Mouse (Mus musculus): ENCODE results near the gene Ripply1. TPM values are rescaled to one million over a fixed set of nuclear protein-coding genes. Genes with fewer than 3 reads are reported as not detected.

Ripply1 gene
- total and polyA plus RNA-seq, 2 experiments = 1.6 to 2.5 TPM

DNA sequence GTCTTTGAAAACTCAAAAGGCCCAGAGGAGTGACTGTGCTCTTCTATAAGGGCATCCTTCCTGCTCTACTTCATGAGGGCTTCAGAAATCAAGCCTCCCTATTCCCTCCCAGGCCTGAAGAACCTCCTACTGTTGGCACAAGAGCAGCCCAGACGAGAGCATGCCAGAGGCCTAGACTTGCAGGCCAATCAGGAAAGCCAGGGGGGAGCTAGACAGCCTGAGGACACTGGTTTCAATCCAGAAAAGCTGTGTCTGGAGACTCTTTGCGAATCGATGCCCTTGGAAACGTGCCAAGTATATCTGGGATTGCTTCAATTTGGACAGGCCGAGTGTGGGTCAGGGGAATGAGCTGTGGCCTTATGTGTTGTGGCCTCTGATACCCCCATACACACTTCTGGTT lies 2.8 kb downstream of the Ripply1 start:
- H3K4me1 ChIP-seq (ENCODE audit: control insufficient read depth, insufficient read depth, low read length) = peaks cover 30% of the 10 kb centered on the region
- peak overlapping the region; percentile 57; the same call in 1 of the 2 replicates for H3K9ac ChIP-seq (ENCODE audit: low read depth, low read length)
- H3K4me3 ChIP-seq (ENCODE audit: insufficient read depth, low read depth, low read length) = no peak overlapping the region
- 15% methylated on average over 5 of the region's 5 CpGs for WGBS
- peak overlapping the region; percentile 94 for H3K27ac ChIP-seq (replicated peaks; ENCODE audit: insufficient read depth, low read depth, low read length)
- TF ChIP-seq POLR2A (IDR thresholded peaks at IDR 0.05; ENCODE audit: extremely low read depth, insufficient read depth, low read length) (no peak), CTCF (IDR thresholded peaks at IDR 0.05; ENCODE audit: low read depth, low read length) (no peak)
- H3K79me2 ChIP-seq (ENCODE audit: control insufficient read depth, insufficient read depth, low read length) = no peaks in the 10 kb centered on the region
- DNase-seq (ENCODE audit: extremely low read depth, low read depth, low spot score) = peak; percentile 88
- H3K27me3 ChIP-seq (ENCODE audit: control insufficient read depth, insufficient read depth, low read length) = no peaks in the 10 kb centered on the region
- H3K36me3 ChIP-seq (ENCODE audit: control insufficient read depth, insufficient read depth, low read length) = no peaks in the 10 kb centered on the region

DNA sequence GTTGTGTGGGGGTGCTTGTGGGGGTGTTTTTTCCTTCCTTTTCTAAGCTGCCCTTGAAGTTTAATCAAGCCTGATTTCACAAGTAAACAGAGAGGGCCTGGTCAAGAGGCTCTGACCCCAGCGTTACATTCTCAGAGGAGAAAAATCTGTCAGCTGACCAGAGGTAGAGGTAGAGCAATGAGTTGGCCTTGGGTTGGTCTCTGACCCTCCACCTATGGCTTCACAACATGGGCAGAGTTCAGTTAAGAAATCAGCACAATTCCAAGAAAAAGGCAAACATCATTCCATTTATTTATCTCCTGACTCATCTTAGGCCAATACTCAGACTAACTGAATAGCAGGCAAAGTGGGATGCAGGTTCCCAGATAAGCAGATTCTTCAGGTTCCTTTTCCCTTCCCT lies 3.3 kb downstream of the Ripply1 start:
- H3K36me3 ChIP-seq (ENCODE audit: control insufficient read depth, insufficient read depth, low read length) = no peaks in the 10 kb centered on the region
- TF ChIP-seq POLR2A (IDR thresholded peaks at IDR 0.05; ENCODE audit: extremely low read depth, insufficient read depth, low read length) = no peak
- TF ChIP-seq CTCF (IDR thresholded peaks at IDR 0.05; ENCODE audit: low read depth, low read length) = no peak
- peaks cover 30% of the 10 kb centered on the region for H3K4me1 ChIP-seq (ENCODE audit: control insufficient read depth, insufficient read depth, low read length)
- H3K27me3 ChIP-seq (ENCODE audit: control insufficient read depth, insufficient read depth, low read length) = no peaks in the 10 kb centered on the region
- H3K27ac ChIP-seq (replicated peaks; ENCODE audit: insufficient read depth, low read depth, low read length) = peak overlapping the region; percentile 94
- H3K79me2 ChIP-seq (ENCODE audit: control insufficient read depth, insufficient read depth, low read length) = no peaks in the 10 kb centered on the region
- no peak overlapping the region for H3K4me3 ChIP-seq (ENCODE audit: insufficient read depth, low read depth, low read length)
- peak; percentile 86 for DNase-seq (ENCODE audit: extremely low read depth, low read depth, low spot score)
- 15% methylated on average over 1 of the region's 1 CpGs for WGBS
- H3K9ac ChIP-seq (ENCODE audit: low read depth, low read length) = peak overlapping the region; percentile 57

DNA sequence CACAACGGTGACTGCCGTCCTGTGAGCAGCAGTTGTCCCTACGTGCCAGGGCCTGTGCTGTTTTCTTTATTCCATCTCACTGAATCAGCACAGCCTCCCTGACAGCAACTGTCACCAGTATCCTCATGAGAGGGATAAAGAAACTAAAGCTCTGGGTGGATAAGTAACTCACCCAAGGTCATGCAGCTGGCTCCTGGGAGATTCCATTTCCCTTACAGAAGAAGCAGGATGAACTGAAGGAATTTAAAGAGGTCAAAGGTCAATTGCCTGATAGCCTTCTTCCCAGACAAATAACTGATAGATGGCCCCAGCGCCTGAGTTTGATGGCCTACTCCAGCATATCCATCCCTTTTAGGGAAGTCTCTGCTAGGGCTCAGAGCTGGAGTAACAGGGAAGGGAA lies 4.8 kb downstream of the Ripply1 start:
- no peak for DNase-seq (ENCODE audit: extremely low read depth, low read depth, low spot score)
- no peaks in the 10 kb centered on the region for H3K79me2 ChIP-seq (ENCODE audit: control insufficient read depth, insufficient read depth, low read length)
- peaks cover 25% of the 10 kb centered on the region for H3K4me1 ChIP-seq (ENCODE audit: control insufficient read depth, insufficient read depth, low read length)
- H3K27ac ChIP-seq (replicated peaks; ENCODE audit: insufficient read depth, low read depth, low read length) = no peak overlapping the region
- H3K36me3 ChIP-seq (ENCODE audit: control insufficient read depth, insufficient read depth, low read length) = no peaks in the 10 kb centered on the region
- 50% methylated on average over 4 of the region's 4 CpGs for WGBS
- no peaks in the 10 kb centered on the region for H3K27me3 ChIP-seq (ENCODE audit: control insufficient read depth, insufficient read depth, low read length)
- no peak overlapping the region for H3K4me3 ChIP-seq (ENCODE audit: insufficient read depth, low read depth, low read length)
- no peak overlapping the region for H3K9ac ChIP-seq (ENCODE audit: low read depth, low read length)
- TF ChIP-seq POLR2A (IDR thresholded peaks at IDR 0.05; ENCODE audit: extremely low read depth, insufficient read depth, low read length) (no peak), CTCF (IDR thresholded peaks at IDR 0.05; ENCODE audit: low read depth, low read length) (no peak)

DNA sequence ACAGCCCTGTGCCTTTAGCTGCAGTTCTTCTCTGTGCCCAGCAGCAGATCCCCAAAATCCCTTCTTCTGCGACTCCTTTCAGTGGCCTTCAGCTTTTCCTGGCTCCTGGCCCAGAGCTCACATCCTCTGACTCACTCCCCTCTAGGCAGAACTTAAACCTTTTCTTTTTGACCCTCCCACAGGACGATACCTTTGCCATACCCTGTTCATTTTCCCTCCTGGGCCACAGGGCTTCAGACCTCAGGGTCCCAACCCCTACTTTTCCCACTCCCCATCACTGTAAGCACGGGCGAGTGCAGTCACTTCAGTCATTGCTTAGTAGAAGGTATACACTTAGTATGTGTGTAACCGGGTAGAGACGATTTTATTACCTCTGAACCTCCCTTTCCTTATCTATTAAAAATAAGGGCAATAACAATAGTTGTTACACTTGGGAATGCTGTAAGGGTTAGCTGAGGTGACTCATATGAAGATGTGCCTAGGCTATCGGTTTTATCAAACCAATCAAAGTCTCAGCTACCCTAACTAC lies 7.0 kb downstream of the Ripply1 start:
- H3K4me3 ChIP-seq (ENCODE audit: insufficient read depth, low read depth, low read length) = no peak overlapping the region
- H3K9ac ChIP-seq (ENCODE audit: low read depth, low read length) = no peak overlapping the region
- peaks cover 11% of the 10 kb centered on the region for H3K4me1 ChIP-seq (ENCODE audit: control insufficient read depth, insufficient read depth, low read length)
- WGBS = 75% methylated on average over 7 of the region's 7 CpGs
- no peak overlapping the region for H3K27ac ChIP-seq (replicated peaks; ENCODE audit: insufficient read depth, low read depth, low read length)
- H3K36me3 ChIP-seq (ENCODE audit: control insufficient read depth, insufficient read depth, low read length) = no peaks in the 10 kb centered on the region
- no peaks in the 10 kb centered on the region for H3K27me3 ChIP-seq (ENCODE audit: control insufficient read depth, insufficient read depth, low read length)
- TF ChIP-seq POLR2A (IDR thresholded peaks at IDR 0.05; ENCODE audit: extremely low read depth, insufficient read depth, low read length) = no peak
- no peak for TF ChIP-seq CTCF (IDR thresholded peaks at IDR 0.05; ENCODE audit: low read depth, low read length)
- H3K79me2 ChIP-seq (ENCODE audit: control insufficient read depth, insufficient read depth, low read length) = no peaks in the 10 kb centered on the region
- DNase-seq (ENCODE audit: extremely low read depth, low read depth, low spot score) = no peak

GRCm38 (mm10) chrX:139774309-139775083 lies 7.7 kb downstream of the Ripply1 start:
- TF ChIP-seq POLR2A (IDR thresholded peaks at IDR 0.05; ENCODE audit: extremely low read depth, insufficient read depth, low read length) (no peak), CTCF (IDR thresholded peaks at IDR 0.05; ENCODE audit: low read depth, low read length) (peak; percentile 60)
- Histone ChIP-seq H3K27ac (replicated peaks; ENCODE audit: insufficient read depth, low read depth, low read length) (no peak overlapping the region), H3K79me2 (ENCODE audit: control insufficient read depth, insufficient read depth, low read length) (no peaks in the 10 kb centered on the region), H3K36me3 (ENCODE audit: control insufficient read depth, insufficient read depth, low read length) (no peaks in the 10 kb centered on the region), H3K4me3 (ENCODE audit: insufficient read depth, low read depth, low read length) (no peak overlapping the region), H3K9ac (ENCODE audit: low read depth, low read length) (no peak overlapping the region), H3K4me1 (ENCODE audit: control insufficient read depth, insufficient read depth, low read length) (peaks cover 6% of the 10 kb centered on the region), H3K27me3 (ENCODE audit: control insufficient read depth, insufficient read depth, low read length) (no peaks in the 10 kb centered on the region)
- peak; percentile 61 for DNase-seq (ENCODE audit: extremely low read depth, low read depth, low spot score)
- 18% methylated on average over 18 of the region's 18 CpGs for WGBS
